Mouse (Mus musculus) lung, embryonic 14.5 days (tissue): ENCODE data around the gene Mindy1. TPM values are rescaled to one million over a fixed set of nuclear protein-coding genes. Genes with fewer than 3 reads are reported as not detected.
A peak's percentile ranks its signal among the peaks of the same experiment; 100 is the strongest.

ENCODE experiments used
- ATAC-seq: fragments of 200-750 bp; cut with Nextera tagmentation; 2 replicates; pipeline ENCODE4 v1.8.0; 2017; ENCODE audit warnings: mild to moderate bottlenecking, moderate TSS enrichment, moderate library complexity; ENCODE audit not compliant: insufficient read depth
- DNase-seq: peaks from one replicate; pipeline ENCODE4 v3.0.0-alpha.2; 2015
- H3K27ac ChIP-seq: fragments of 300-500 bp; sonication (generic); 2 replicates; pipeline ENCODE4 v1.5.1; 2014; ENCODE audit warnings: low read depth, mild to moderate bottlenecking, moderate library complexity
- H3K27me3 ChIP-seq: fragments of 300-500 bp; sonication (generic); 2 replicates; pipeline ENCODE4 v1.6.1; 2014; ENCODE audit warnings: low read length, control low read depth; ENCODE audit not compliant: insufficient read depth
- H3K36me3 ChIP-seq: fragments of 300-500 bp; sonication (generic); 2 replicates; pipeline ENCODE4 v1.6.1; 2014; ENCODE audit warnings: control low read depth; ENCODE audit not compliant: insufficient read depth
- H3K4me1 ChIP-seq: fragments of 300-500 bp; sonication (generic); 2 replicates; pipeline ENCODE4 v1.6.1; 2014; ENCODE audit warnings: antibody characterized with exemption, control low read depth; ENCODE audit not compliant: insufficient read depth
- H3K4me2 ChIP-seq: fragments of 300-500 bp; sonication (generic); 2 replicates; pipeline ENCODE4 v1.6.1; 2014; ENCODE audit warnings: mild to moderate bottlenecking
- H3K4me3 ChIP-seq: fragments of 300-500 bp; sonication (generic); 2 replicates; pipeline ENCODE4 v1.5.1; 2014; ENCODE audit warnings: low read depth, low read length
- H3K9ac ChIP-seq: fragments of 300-500 bp; sonication (generic); 2 replicates; pipeline ENCODE4 v1.6.1; 2014
- H3K9me3 ChIP-seq: fragments of 300-500 bp; sonication (generic); 2 replicates; pipeline ENCODE4 v1.6.1; 2016; ENCODE audit warnings: low read depth, low read length, control low read depth
- CTCF ChIP-seq: IDR thresholded peaks from 2 replicates; pipeline ENCODE4 v1.5.1; 2016; ENCODE audit warnings: antibody characterized with exemption, low read depth
- WGBS: fragments of 180-500 bp; shearing (Covaris S2); extraction: QIAGEN DNeasy Blood & Tissue Kit; methylation state at CpG from one replicate; pipeline ENCODE4 v1.1.7; 2014; 5-methylcytosine and 5-hydroxymethylcytosine counted together
- polyA plus RNA-seq: library from polyadenylated mRNA; unstranded; fragments of >200 nt; fragmentation: Nextera tagmentation; extraction: Ambion mirVana; gene quantifications from 2 replicates; pipeline ENCODE4 v1.2.1, GENCODE M21; 2014

The Mindy1 gene
- polyA plus RNA-seq, 1 experiment from 2014 or later = 40.0 TPM

DNA sequence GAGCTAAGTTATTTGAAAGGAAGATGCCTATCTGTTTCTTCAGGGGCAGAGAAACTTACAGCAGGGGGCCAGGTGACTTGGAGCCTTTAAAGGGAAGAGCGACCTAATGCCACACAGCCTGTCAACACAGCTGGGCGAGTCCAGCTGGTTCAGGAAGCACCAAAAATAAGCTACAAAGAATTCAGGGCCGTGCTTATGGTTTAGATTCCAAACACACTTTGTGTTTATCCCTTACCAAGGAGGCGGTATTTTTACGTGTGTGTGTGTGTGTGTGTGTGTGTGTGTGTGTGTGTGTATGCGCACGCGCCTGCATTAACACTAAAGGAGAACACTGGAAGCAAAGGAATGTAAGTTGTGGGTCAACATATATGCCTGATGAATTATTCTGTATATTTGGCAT, 398 bp upstream of the Mindy1 start:
- peak overlapping the region; percentile 69 for H3K9ac ChIP-seq
- H3K36me3 ChIP-seq = 0 out of 2 replicates have a peak, but pooled peaks cover 6% of the 10 kb centered on the region
- peak overlapping the region; percentile 98 for H3K27ac ChIP-seq
- peaks cover 5% of the 10 kb centered on the region; the same call in 1 of the 2 replicates for H3K4me1 ChIP-seq
- H3K9me3 ChIP-seq = no peaks in the 10 kb centered on the region
- 9% methylated on average over 8 of the region's 8 CpGs for WGBS
- no peak for TF ChIP-seq CTCF
- DNase-seq (peak; percentile 70), ATAC-seq (no peak)
- no peaks in the 10 kb centered on the region for H3K27me3 ChIP-seq
- H3K4me3 ChIP-seq = peak overlapping the region; percentile 59
- H3K4me2 ChIP-seq = peak overlapping the region; percentile 75

DNA sequence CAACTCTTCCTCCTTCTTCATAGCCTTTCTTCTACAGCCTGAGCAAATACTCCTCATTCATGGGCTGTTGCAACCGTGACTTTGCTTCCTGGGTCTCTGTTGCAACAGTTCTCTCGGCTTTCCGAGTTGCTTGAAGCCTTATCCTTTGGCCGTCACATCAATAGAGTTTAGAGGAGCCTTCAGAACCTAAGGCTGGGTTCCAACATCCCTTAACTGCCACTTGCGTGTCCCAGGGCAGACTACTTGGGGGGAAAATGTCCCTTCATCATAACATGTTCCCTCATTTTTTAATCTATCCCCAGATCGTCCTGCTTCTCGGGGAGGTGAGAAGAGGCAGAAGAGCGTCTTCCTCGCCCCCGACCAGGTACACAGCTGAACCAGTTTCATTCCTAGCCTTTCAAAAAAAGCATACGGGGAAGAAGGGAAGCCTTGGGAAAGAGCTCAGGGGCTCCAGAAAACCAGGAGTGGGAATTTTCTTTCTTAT, 1.3 kb downstream of the Mindy1 start:
- peak overlapping the region; percentile 83 for H3K9ac ChIP-seq
- H3K4me3 ChIP-seq = peak overlapping the region; percentile 59
- no peaks in the 10 kb centered on the region for H3K27me3 ChIP-seq
- DNase-seq = peak; percentile 58
- peak overlapping the region; percentile 75 for H3K4me2 ChIP-seq
- H3K36me3 ChIP-seq = peaks cover 3% of the 10 kb centered on the region; the same call in 1 of the 2 replicates
- peaks cover 5% of the 10 kb centered on the region; the same call in 1 of the 2 replicates for H3K4me1 ChIP-seq
- TF ChIP-seq CTCF = no peak
- ATAC-seq = no peak
- H3K27ac ChIP-seq = peak overlapping the region; percentile 98
- under 1% methylated on average over 11 of the region's 11 CpGs for WGBS
- H3K9me3 ChIP-seq = no peaks in the 10 kb centered on the region

DNA sequence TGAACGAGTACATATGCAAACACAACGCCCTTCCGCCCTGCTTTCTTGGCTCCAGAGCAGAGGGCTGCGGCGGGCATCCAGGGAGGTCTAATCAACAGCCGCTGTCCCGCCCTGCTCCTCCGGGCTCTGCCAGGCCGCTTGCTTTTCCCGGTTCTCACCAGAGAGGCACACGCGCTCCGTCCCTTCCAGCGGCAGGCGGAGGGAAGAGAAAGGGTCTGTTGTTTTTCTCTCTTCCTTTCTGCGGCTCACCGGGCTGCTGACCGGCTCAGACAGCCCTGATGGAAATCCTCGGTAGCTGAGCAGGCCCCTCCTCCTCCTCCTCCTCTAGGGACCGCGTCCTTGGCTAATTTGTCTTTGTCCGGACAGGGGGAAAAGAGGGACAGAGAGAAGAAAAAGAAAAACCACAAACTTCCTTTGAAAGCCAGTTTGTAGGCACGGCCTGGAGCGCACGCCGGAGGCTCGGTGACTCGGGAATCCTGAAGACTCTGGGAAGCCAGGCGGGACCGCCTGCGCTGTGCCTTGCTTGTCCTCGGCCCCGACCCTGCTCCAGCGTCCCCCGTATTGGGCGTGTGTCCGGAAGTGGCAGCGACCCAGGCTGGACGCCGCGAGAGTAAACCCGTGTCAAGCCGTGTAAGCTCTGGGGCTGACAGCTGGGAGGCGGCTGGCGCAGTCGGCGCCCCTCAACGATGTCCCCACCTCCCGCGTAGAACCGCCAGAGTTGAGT, 1.9 kb downstream of the Mindy1 start:
- Histone ChIP-seq H3K27me3 (no peaks in the 10 kb centered on the region), H3K9ac (peak overlapping the region; percentile 83), H3K4me2 (peak overlapping the region; percentile 75), H3K27ac (peak overlapping the region; percentile 98), H3K4me3 (peak overlapping the region; percentile 59), H3K36me3 (peaks cover 7% of the 10 kb centered on the region; the same call in 1 of the 2 replicates), H3K4me1 (peaks cover 5% of the 10 kb centered on the region; the same call in 1 of the 2 replicates), H3K9me3 (no peaks in the 10 kb centered on the region)
- WGBS = under 1% methylated on average over 51 of the region's 51 CpGs
- DNase-seq (peak; percentile 88), ATAC-seq (peak; percentile 67)
- TF ChIP-seq CTCF = peak; percentile 47

DNA sequence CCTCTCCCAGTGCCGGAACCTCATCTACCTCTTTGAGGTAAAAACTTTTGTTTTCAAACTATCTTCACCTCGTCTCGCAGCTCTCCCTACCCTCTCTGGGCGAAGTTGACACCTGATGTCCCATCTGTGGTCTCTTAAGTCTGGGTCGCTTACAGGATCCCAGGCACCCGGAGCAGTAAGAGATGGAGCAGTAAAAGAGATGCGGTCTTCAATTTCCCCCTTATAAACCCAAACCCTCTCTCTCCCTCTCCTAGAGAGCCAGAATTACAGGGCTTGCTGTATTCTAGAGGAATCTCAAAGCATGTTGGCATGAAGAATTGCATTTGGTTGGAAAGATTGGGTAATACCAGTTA, 2.4 kb downstream of the Mindy1 start:
- H3K9ac ChIP-seq = peak overlapping the region; percentile 83
- under 1% methylated on average over 7 of the region's 7 CpGs for WGBS
- no peak for DNase-seq
- ATAC-seq = no peak
- peak overlapping the region; percentile 59 for H3K4me3 ChIP-seq
- TF ChIP-seq CTCF = no peak
- no peaks in the 10 kb centered on the region for H3K9me3 ChIP-seq
- peaks cover 13% of the 10 kb centered on the region; the same call in 1 of the 2 replicates for H3K36me3 ChIP-seq
- H3K4me2 ChIP-seq = peak overlapping the region; percentile 75
- H3K4me1 ChIP-seq = peaks cover 5% of the 10 kb centered on the region; the same call in 1 of the 2 replicates
- peak overlapping the region; percentile 98 for H3K27ac ChIP-seq
- H3K27me3 ChIP-seq = no peaks in the 10 kb centered on the region

DNA sequence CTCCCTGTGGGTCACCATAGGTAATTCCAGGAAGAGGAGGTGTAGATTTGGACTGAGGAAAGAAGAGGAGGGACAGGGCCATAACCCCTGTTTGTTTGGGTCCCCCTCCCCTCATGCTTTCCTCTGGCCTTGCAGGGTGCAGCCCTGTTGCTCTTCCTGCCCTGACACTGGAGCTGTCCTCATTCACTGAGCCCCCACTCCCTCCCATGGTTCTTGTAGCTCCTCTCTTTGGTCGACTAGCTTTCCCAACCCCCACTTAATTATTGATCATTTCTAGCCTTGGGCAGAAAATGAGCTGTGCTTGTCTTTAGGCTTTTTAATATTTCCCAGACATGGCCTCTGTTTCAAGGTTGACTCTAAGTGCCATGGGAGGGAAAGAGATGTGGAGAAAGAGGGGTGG, 2.9 kb downstream of the Mindy1 start:
- ATAC-seq = no peak
- TF ChIP-seq CTCF = no peak
- Histone ChIP-seq H3K4me2 (peak overlapping the region; percentile 75), H3K4me3 (peak overlapping the region; percentile 59), H3K9ac (peak overlapping the region; percentile 83; the same call in 1 of the 2 replicates), H3K9me3 (no peaks in the 10 kb centered on the region), H3K27me3 (no peaks in the 10 kb centered on the region), H3K36me3 (peaks cover 15% of the 10 kb centered on the region; the same call in 1 of the 2 replicates), H3K27ac (no peak overlapping the region), H3K4me1 (peaks cover 5% of the 10 kb centered on the region; the same call in 1 of the 2 replicates)
- no peak for DNase-seq
- 10% methylated on average over 1 of the region's 1 CpGs for WGBS

DNA sequence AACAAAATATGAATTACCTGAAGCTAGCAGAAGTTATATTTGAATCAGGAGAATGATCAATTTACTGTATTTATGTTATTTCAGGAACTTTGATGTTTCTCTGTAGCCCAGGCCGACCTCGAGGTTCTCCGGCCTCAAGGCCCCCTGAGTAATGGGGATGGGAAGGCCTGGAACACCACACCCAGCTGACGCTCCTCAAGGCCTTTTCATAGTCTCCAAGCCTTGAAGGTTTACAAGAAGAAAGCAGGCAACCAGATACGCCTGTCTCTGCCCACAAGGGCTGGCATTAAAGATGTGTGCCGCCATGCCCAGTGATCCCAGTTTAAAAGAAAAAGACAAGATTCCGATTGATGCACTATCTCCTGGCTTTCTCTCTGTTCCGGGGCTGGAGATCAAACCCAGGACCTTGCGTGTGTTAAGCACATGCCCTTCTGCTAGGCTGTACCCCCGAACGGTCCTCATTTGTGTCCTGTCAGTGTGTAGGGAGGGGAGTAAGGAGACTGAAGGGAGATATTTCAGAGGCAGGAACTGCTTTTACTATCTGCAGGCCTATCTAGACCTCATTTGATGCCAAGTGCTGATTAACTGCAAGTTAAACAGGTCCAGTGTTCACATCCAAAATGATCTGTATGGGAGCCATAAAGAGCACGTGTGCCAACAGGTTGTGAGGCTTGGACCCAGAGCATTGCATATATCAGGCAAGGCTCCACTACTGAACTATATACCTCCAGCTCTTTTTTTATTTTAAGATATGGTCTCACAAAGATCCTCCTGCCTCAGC, 3.5 kb downstream of the Mindy1 start:
- no peak for TF ChIP-seq CTCF
- Histone ChIP-seq H3K4me2 (peak overlapping the region; percentile 75), H3K27ac (no peak overlapping the region), H3K4me1 (peaks cover 5% of the 10 kb centered on the region; the same call in 1 of the 2 replicates), H3K9ac (no peak overlapping the region), H3K27me3 (no peaks in the 10 kb centered on the region), H3K4me3 (0 out of 2 replicates have a peak overlapping the region, but pooled peaks have one; percentile 59), H3K9me3 (no peaks in the 10 kb centered on the region), H3K36me3 (peaks cover 16% of the 10 kb centered on the region; the same call in 1 of the 2 replicates)
- ATAC-seq (no peak), DNase-seq (no peak)
- 85% methylated on average over 12 of the region's 12 CpGs for WGBS

DNA sequence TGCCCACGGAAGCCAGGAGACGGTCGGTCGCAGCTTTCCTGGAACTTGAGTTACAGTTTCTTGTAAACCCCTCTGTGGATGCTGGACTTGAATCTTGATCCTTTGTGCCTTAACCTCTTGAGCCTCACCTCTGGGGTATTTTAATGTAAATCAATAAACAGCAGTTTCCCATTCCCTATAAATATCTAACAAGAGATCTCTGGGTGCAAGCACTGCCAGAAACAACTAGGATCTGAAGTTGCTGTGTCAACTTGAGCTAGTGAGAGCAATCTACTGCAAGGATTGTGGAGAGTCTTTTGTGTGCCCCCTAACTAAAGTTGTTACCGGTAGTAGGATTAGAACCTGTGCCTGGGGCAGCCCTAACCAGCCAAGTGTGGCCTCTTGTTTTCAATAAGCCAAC, 4.2 kb downstream of the Mindy1 start:
- no peak overlapping the region for H3K4me3 ChIP-seq
- H3K9me3 ChIP-seq = no peaks in the 10 kb centered on the region
- H3K4me2 ChIP-seq = no peak overlapping the region
- no peak overlapping the region for H3K9ac ChIP-seq
- H3K27ac ChIP-seq = no peak overlapping the region
- peaks cover 22% of the 10 kb centered on the region; the same call in 1 of the 2 replicates for H3K36me3 ChIP-seq
- peaks cover 5% of the 10 kb centered on the region; the same call in 1 of the 2 replicates for H3K4me1 ChIP-seq
- TF ChIP-seq CTCF = no peak
- DNase-seq = no peak
- ATAC-seq = no peak
- no peaks in the 10 kb centered on the region for H3K27me3 ChIP-seq
- 88% methylated on average over 5 of the region's 5 CpGs for WGBS
